Mouse (Mus musculus): Measurements from ENCODE around the gene Kiss1r. TPM values are rescaled to one million over a fixed set of nuclear protein-coding genes. Genes with fewer than 3 reads are reported as not detected.
"Not testable (repeated sequence)": the region's sequence is repeated elsewhere in the genome, so short reads cannot be mapped to it uniquely, and the experiment has no call there.

The Kiss1r gene
- polyA plus RNA-seq, 1 experiment from 2014 or later, result 1.0 TPM

DNA sequence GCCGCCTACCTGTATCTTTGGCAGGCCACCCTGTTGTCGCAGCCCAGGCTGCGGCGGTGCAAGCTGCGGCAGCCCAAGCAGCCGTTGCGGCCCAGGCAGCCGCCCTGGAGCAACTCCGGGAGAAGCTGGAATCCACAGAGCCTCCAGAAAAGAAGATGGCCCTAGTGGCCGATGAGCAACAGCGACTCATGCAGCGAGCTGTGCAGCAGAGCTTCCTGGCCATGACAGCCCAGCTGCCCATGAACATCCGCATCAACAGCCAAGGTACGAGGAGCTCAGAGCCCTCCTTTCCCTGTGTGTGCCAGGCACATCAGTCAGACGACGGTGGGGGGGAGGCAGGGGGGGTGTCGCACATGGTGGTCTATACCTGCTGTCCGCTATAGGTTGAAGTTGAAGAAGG, 33.9 kb downstream of the Kiss1r start:
- ATAC-seq (replicated peaks; ENCODE audit: low FRiP score) (no peak), DNase-seq (ENCODE audit: low spot score) (no peak)
- no peak overlapping the region for H3K4me3 ChIP-seq (ENCODE audit: low read depth, low read length)
- no peaks in the 10 kb centered on the region for H3K27me3 ChIP-seq (ENCODE audit: control insufficient read depth, insufficient read depth, low read length)
- no peak overlapping the region for H3K4me2 ChIP-seq (ENCODE audit: low read depth, low read length, severe bottlenecking)
- H3K9ac ChIP-seq (ENCODE audit: low read length), result no peak overlapping the region
- WGBS, result 89% methylated on average over 18 of the region's 18 CpGs
- no peaks in the 10 kb centered on the region; the same call in 1 of the 2 replicates for H3K36me3 ChIP-seq (ENCODE audit: control insufficient read depth, insufficient read depth, low read length)
- H3K4me1 ChIP-seq (replicated peaks; ENCODE audit: control insufficient read depth, insufficient read depth, low read length), result peaks cover 14% of the 10 kb centered on the region
- H3K27ac ChIP-seq (ENCODE audit: low read depth, low read length), result 0 out of 2 replicates have a peak overlapping the region, but pooled peaks have one; percentile 6
- H3K9me3 ChIP-seq (ENCODE audit: control insufficient read depth, low read length), result no peaks in the 10 kb centered on the region

DNA sequence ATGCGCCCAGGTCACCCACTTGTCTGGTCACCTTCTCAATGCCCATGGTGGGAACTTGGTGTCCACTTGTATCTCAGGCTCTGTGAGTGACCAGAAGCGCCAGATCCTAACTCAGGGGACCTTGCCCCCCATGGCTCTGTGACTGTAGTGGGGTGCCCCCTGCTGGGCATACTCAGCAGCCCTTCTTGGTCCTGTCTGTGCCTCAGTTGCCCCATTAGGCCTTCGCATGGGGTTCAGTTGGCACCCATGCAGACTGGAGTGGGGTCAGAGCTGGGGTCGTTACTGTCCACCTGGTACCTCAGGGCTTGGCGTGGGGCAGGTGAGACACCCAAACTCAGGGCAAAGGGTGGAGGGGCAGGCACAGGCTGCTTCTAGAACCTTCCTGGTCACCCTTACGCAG, 37.2 kb downstream of the Kiss1r start:
- H3K27me3 ChIP-seq (ENCODE audit: control insufficient read depth, insufficient read depth, low read length), result no peaks in the 10 kb centered on the region
- H3K36me3 ChIP-seq (ENCODE audit: control insufficient read depth, insufficient read depth, low read length), result no peaks in the 10 kb centered on the region; the same call in 1 of the 2 replicates
- H3K4me2 ChIP-seq (ENCODE audit: low read depth, low read length, severe bottlenecking), result no peak overlapping the region
- H3K9me3 ChIP-seq (ENCODE audit: control insufficient read depth, low read length), result no peaks in the 10 kb centered on the region
- no peak for ATAC-seq (replicated peaks; ENCODE audit: low FRiP score)
- no peak for DNase-seq (ENCODE audit: low spot score)
- 86% methylated on average over 6 of the region's 6 CpGs for WGBS
- H3K27ac ChIP-seq (ENCODE audit: low read depth, low read length), result no peak overlapping the region
- no peak overlapping the region for H3K9ac ChIP-seq (ENCODE audit: low read length)
- H3K4me1 ChIP-seq (replicated peaks; ENCODE audit: control insufficient read depth, insufficient read depth, low read length), result no peaks in the 10 kb centered on the region
- no peak overlapping the region for H3K4me3 ChIP-seq (ENCODE audit: low read depth, low read length)

- H3K9ac ChIP-seq (ENCODE audit: low read length), result no peak overlapping the region
- H3K27ac ChIP-seq (ENCODE audit: low read depth, low read length), result no peak overlapping the region
- no peak overlapping the region for H3K4me2 ChIP-seq (ENCODE audit: low read depth, low read length, severe bottlenecking)
- H3K27me3 ChIP-seq (ENCODE audit: control insufficient read depth, insufficient read depth, low read length), result no peaks in the 10 kb centered on the region
- H3K36me3 ChIP-seq (ENCODE audit: control insufficient read depth, insufficient read depth, low read length), result no peaks in the 10 kb centered on the region; the same call in 1 of the 2 replicates
- DNase-seq (ENCODE audit: low spot score) (no peak), ATAC-seq (replicated peaks; ENCODE audit: low FRiP score) (no peak)
- H3K9me3 ChIP-seq (ENCODE audit: control insufficient read depth, low read length), result no peaks in the 10 kb centered on the region
- 76% methylated on average over 9 of the region's 9 CpGs for WGBS
- H3K4me1 ChIP-seq (replicated peaks; ENCODE audit: control insufficient read depth, insufficient read depth, low read length), result peaks cover 3% of the 10 kb centered on the region
- H3K4me3 ChIP-seq (ENCODE audit: low read depth, low read length), result no peak overlapping the region
These were observed 38.9 kb downstream of the Kiss1r start for GRCm38 (mm10) chr10:79955691-79956090.

GRCm38 (mm10) chr10:79956643-79957154, 39.9 kb downstream of the Kiss1r start:
- Histone ChIP-seq H3K36me3 (ENCODE audit: control insufficient read depth, insufficient read depth, low read length) (no peaks in the 10 kb centered on the region), H3K9ac (ENCODE audit: low read length) (no peak overlapping the region), H3K9me3 (ENCODE audit: control insufficient read depth, low read length) (no peaks in the 10 kb centered on the region), H3K27me3 (ENCODE audit: control insufficient read depth, insufficient read depth, low read length) (no peaks in the 10 kb centered on the region), H3K4me2 (ENCODE audit: low read depth, low read length, severe bottlenecking) (no peak overlapping the region), H3K4me3 (ENCODE audit: low read depth, low read length) (no peak overlapping the region), H3K4me1 (replicated peaks; ENCODE audit: control insufficient read depth, insufficient read depth, low read length) (peaks cover 8% of the 10 kb centered on the region), H3K27ac (ENCODE audit: low read depth, low read length) (no peak overlapping the region)
- 16% methylated on average over 4 of the region's 4 CpGs for WGBS
- ATAC-seq (replicated peaks; ENCODE audit: low FRiP score) (no peak), DNase-seq (ENCODE audit: low spot score) (no peak)

- no peaks in the 10 kb centered on the region for H3K9me3 ChIP-seq (ENCODE audit: control insufficient read depth, low read length)
- H3K9ac ChIP-seq (ENCODE audit: low read length), result no peak overlapping the region
- no peak overlapping the region for H3K4me3 ChIP-seq (ENCODE audit: low read depth, low read length)
- H3K36me3 ChIP-seq (ENCODE audit: control insufficient read depth, insufficient read depth, low read length), result peaks cover 3% of the 10 kb centered on the region; the same call in 1 of the 2 replicates
- no peak overlapping the region for H3K4me2 ChIP-seq (ENCODE audit: low read depth, low read length, severe bottlenecking)
- ATAC-seq (replicated peaks; ENCODE audit: low FRiP score) (no peak), DNase-seq (ENCODE audit: low spot score) (peak; percentile 85)
- H3K27me3 ChIP-seq (ENCODE audit: control insufficient read depth, insufficient read depth, low read length), result no peaks in the 10 kb centered on the region
- 15% methylated on average over 21 of the region's 21 CpGs for WGBS
- peaks cover 8% of the 10 kb centered on the region for H3K4me1 ChIP-seq (replicated peaks; ENCODE audit: control insufficient read depth, insufficient read depth, low read length)
- no peak overlapping the region for H3K27ac ChIP-seq (ENCODE audit: low read depth, low read length)
These were observed 41.5 kb downstream of the Kiss1r start for GRCm38 (mm10) chr10:79958140-79958816.

- not testable (repeated sequence) for DNase-seq (ENCODE audit: low spot score); H3K4me3 ChIP-seq (ENCODE audit: low read depth, low read length); H3K36me3 ChIP-seq (ENCODE audit: control insufficient read depth, insufficient read depth, low read length); H3K27ac ChIP-seq (ENCODE audit: low read depth, low read length); H3K9ac ChIP-seq (ENCODE audit: low read length); H3K4me1 ChIP-seq (replicated peaks; ENCODE audit: control insufficient read depth, insufficient read depth, low read length); ATAC-seq (replicated peaks; ENCODE audit: low FRiP score); H3K27me3 ChIP-seq (ENCODE audit: control insufficient read depth, insufficient read depth, low read length); H3K9me3 ChIP-seq (ENCODE audit: control insufficient read depth, low read length)
- H3K4me2 ChIP-seq (ENCODE audit: low read depth, low read length, severe bottlenecking), result 0 out of 2 replicates have a peak overlapping the region, but pooled peaks have one; percentile 80
- 36% methylated on average over 10 of the region's 10 CpGs for WGBS
These were observed 42.6 kb downstream of the Kiss1r start for GRCm38 (mm10) chr10:79959412-79959811.

- ATAC-seq (replicated peaks; ENCODE audit: low FRiP score) (peak; percentile 94), DNase-seq (ENCODE audit: low spot score) (peak; percentile 100)
- H3K4me2 ChIP-seq (ENCODE audit: low read depth, low read length, severe bottlenecking), result peak within 1 kb of the TSS; percentile 80
- H3K4me3 ChIP-seq (ENCODE audit: low read depth, low read length), result peak within 1 kb of the TSS; percentile 95
- H3K27me3 ChIP-seq (ENCODE audit: control insufficient read depth, insufficient read depth, low read length), result no peaks in the 10 kb centered on the region
- H3K27ac ChIP-seq (ENCODE audit: low read depth, low read length), result no peak within 1 kb of the TSS
- peaks cover 4% of the 10 kb centered on the region; the same call in 1 of the 2 replicates for H3K36me3 ChIP-seq (ENCODE audit: control insufficient read depth, insufficient read depth, low read length)
- H3K9me3 ChIP-seq (ENCODE audit: control insufficient read depth, low read length), result no peaks in the 10 kb centered on the region
- H3K9ac ChIP-seq (ENCODE audit: low read length), result peak within 1 kb of the TSS; percentile 82
- H3K4me1 ChIP-seq (replicated peaks; ENCODE audit: control insufficient read depth, insufficient read depth, low read length), result peaks cover 8% of the 10 kb centered on the region
- under 1% methylated on average over 61 of the region's 61 CpGs for WGBS
These were observed 43.3 kb downstream of the Kiss1r start, which contains the start of gene Wdr18 for GRCm38 (mm10) chr10:79959847-79960601. Gene Wdr18, plus strand, starts transcription at chr10:79960152.

DNA sequence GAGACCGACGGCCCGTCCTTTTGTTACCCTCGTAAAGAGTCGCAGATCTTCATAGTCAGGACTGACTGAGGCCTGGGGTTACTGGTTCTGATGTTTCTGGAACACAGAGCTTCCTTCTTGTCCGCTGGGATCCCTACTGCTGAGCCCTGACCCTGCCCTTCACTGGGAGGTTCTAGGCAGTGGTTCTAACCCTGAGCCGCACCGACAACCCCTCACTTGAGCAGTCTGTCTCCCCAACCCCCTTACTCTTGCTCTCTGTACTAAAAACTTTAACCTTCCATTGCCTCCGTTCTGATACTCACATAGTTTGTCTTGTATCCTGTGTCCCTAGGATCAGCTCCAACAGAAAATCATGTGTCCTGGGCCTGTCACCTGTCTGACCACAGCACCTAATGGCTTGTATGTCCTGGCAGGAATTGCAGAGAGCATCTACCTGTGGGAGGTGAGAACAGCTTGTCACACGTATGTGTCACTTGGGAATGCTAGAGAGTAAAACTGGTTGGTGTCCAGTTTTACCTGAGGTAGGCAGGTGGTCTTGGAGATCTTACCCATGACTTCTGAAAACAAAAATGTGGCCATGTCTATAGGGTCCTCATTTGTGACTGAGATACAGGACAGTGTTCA, 44.0 kb downstream of the Kiss1r start:
- DNase-seq (ENCODE audit: low spot score) (no peak), ATAC-seq (replicated peaks; ENCODE audit: low FRiP score) (no peak)
- peaks cover 7% of the 10 kb centered on the region; the same call in 1 of the 2 replicates for H3K36me3 ChIP-seq (ENCODE audit: control insufficient read depth, insufficient read depth, low read length)
- 16% methylated on average over 10 of the region's 10 CpGs for WGBS
- peaks cover 8% of the 10 kb centered on the region for H3K4me1 ChIP-seq (replicated peaks; ENCODE audit: control insufficient read depth, insufficient read depth, low read length)
- H3K27me3 ChIP-seq (ENCODE audit: control insufficient read depth, insufficient read depth, low read length), result no peaks in the 10 kb centered on the region
- H3K27ac ChIP-seq (ENCODE audit: low read depth, low read length), result no peak overlapping the region
- peak overlapping the region; percentile 95 for H3K4me3 ChIP-seq (ENCODE audit: low read depth, low read length)
- peak overlapping the region; percentile 82 for H3K9ac ChIP-seq (ENCODE audit: low read length)
- peak overlapping the region; percentile 80 for H3K4me2 ChIP-seq (ENCODE audit: low read depth, low read length, severe bottlenecking)
- H3K9me3 ChIP-seq (ENCODE audit: control insufficient read depth, low read length), result no peaks in the 10 kb centered on the region
